Mouse (Mus musculus): ENCODE measurements at regions not wholly inside any gene's neighbourhood (a gene's known extent, or its start where the extent isn't known, plus 50 kb on each side); places are given as distances from the start of the nearest gene placed in this dataset.

DNA sequence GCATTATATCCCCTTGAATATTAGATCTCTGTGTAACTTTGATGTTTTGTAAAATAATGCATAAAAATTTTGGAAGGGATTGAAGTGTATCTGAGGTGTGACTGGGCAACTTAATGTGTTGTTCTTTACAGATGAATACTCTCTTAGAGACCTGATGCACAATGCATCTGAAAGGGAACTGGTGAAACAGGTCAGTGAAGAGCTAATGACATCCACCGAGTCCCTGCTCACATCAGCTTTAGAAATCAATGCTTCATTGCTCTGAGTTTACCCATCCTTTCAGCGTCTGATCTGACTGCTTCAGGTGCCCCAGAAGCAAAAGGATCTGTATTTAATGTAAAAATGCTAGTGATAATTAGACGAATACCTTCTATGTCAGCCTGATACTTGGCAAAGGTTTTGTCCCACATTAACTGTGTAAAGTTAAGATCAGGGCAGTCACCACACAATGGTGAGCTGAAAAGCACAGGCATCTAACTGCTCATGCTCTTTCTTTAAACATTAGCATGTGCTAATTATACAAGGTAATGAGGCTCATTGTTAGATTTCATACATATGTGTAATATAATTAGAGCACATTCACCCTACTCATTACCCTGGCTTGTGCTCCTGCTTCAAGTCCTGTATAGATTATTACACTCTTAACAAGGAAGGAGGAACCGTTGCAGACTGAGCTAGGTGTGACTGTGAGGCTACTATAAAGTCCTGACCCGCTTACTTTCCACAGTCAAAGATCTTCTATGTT, 204.6 kb upstream of the Tlr4 start:
- no peaks in the 10 kb centered on the region for H3K9me3 ChIP-seq (ENCODE audit: control insufficient read depth, insufficient read depth, low read depth, low read length)
- no peak for TF ChIP-seq MAFK (IDR thresholded peaks at IDR 0.05; ENCODE audit: insufficient read depth, low read depth, low read length)
- no peak for TF ChIP-seq CHD2 (IDR thresholded peaks at IDR 0.05; ENCODE audit: low read depth, low read length)
- no peak for TF ChIP-seq ZC3H11A (IDR thresholded peaks at IDR 0.05; ENCODE audit: borderline replicate concordance, low read depth, low read length)
- TF ChIP-seq ZNF384 (IDR thresholded peaks at IDR 0.05; ENCODE audit: low read depth, low read length), result no peak
- TF ChIP-seq HCFC1 (IDR thresholded peaks at IDR 0.05; ENCODE audit: borderline replicate concordance, insufficient read depth, low read length), result no peak
- no peak for DNase-seq (ENCODE audit: low read depth, low spot score)
- H3K4me3 ChIP-seq (ENCODE audit: insufficient read depth in 1 of 2, low read depth in 1 of 2, low read length in 2 of 2, poor library complexity in 1 of 2, severe bottlenecking in 1 of 2), result no peak overlapping the region
- no peak overlapping the region for H3K9ac ChIP-seq (ENCODE audit: insufficient read depth, low read depth, low read length, poor library complexity, severe bottlenecking)
- H3K36me3 ChIP-seq (ENCODE audit: control insufficient read depth, insufficient read depth, low read length, poor library complexity, severe bottlenecking), result no peaks in the 10 kb centered on the region
- in situ Hi-C loops (cut with MboI; ENCODE audit: low sequenced_read_pairs in 2 of 2, unreplicated experiment in 2 of 2), result no loop called here
- H3K4me1 ChIP-seq (ENCODE audit: control insufficient read depth in 2 of 2, insufficient read depth in 2 of 2, low read length in 2 of 2, poor library complexity in 1 of 2), result no peaks in the 10 kb centered on the region
- no peak overlapping the region for H3K27ac ChIP-seq (ENCODE audit: insufficient read depth, low read depth, low read length, poor library complexity, severe bottlenecking)

DNA sequence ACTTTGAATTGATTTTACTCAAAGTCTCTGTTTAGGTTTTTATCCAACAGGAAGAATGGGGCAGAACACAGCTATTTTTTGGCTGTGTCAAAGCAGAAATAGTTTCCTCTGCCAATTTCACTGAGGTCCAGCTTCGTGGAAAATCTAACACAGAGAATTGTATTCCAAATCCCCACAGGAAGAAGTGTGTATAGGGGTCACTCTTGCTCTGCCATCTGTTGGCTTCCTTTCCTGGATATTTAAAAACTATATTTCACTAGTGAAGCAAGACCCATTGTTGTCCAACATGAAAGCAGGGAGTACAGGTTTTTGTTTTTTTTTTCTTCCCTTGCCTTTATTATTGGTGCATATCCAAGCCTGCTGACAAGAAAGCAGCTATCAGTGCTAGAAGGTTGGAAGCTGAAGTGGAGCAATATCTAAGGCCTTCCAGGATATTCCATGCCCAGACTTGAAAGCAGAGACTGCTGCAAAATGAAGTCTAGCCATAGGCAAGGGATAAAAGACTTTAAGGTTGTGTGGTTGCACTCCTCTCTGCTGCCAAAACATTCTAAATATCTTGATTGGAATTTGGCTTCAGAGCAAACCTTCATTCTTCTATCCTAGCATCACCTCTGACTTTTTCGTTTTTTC, 208.5 kb upstream of the Tlr4 start:
- TF ChIP-seq HCFC1 (IDR thresholded peaks at IDR 0.05; ENCODE audit: borderline replicate concordance, insufficient read depth, low read length), result no peak
- no peak for TF ChIP-seq ZNF384 (IDR thresholded peaks at IDR 0.05; ENCODE audit: low read depth, low read length)
- no peak for TF ChIP-seq ZC3H11A (IDR thresholded peaks at IDR 0.05; ENCODE audit: borderline replicate concordance, low read depth, low read length)
- TF ChIP-seq CHD2 (IDR thresholded peaks at IDR 0.05; ENCODE audit: low read depth, low read length), result no peak
- no peak for TF ChIP-seq MAFK (IDR thresholded peaks at IDR 0.05; ENCODE audit: insufficient read depth, low read depth, low read length)
- Histone ChIP-seq H3K9me3 (ENCODE audit: control insufficient read depth, insufficient read depth, low read depth, low read length) (no peaks in the 10 kb centered on the region), H3K9ac (ENCODE audit: insufficient read depth, low read depth, low read length, poor library complexity, severe bottlenecking) (no peak overlapping the region), H3K27ac (ENCODE audit: insufficient read depth, low read depth, low read length, poor library complexity, severe bottlenecking) (no peak overlapping the region), H3K4me3 (ENCODE audit: insufficient read depth in 1 of 2, low read depth in 1 of 2, low read length in 2 of 2, poor library complexity in 1 of 2, severe bottlenecking in 1 of 2) (no peak overlapping the region), H3K36me3 (ENCODE audit: control insufficient read depth, insufficient read depth, low read length, poor library complexity, severe bottlenecking) (no peaks in the 10 kb centered on the region), H3K4me1 (ENCODE audit: control insufficient read depth in 2 of 2, insufficient read depth in 2 of 2, low read length in 2 of 2, poor library complexity in 1 of 2) (no peaks in the 10 kb centered on the region)
- in situ Hi-C loops (cut with MboI; ENCODE audit: low sequenced_read_pairs in 2 of 2, unreplicated experiment in 2 of 2), result no loop called here
- DNase-seq (ENCODE audit: low read depth, low spot score), result no peak

DNA sequence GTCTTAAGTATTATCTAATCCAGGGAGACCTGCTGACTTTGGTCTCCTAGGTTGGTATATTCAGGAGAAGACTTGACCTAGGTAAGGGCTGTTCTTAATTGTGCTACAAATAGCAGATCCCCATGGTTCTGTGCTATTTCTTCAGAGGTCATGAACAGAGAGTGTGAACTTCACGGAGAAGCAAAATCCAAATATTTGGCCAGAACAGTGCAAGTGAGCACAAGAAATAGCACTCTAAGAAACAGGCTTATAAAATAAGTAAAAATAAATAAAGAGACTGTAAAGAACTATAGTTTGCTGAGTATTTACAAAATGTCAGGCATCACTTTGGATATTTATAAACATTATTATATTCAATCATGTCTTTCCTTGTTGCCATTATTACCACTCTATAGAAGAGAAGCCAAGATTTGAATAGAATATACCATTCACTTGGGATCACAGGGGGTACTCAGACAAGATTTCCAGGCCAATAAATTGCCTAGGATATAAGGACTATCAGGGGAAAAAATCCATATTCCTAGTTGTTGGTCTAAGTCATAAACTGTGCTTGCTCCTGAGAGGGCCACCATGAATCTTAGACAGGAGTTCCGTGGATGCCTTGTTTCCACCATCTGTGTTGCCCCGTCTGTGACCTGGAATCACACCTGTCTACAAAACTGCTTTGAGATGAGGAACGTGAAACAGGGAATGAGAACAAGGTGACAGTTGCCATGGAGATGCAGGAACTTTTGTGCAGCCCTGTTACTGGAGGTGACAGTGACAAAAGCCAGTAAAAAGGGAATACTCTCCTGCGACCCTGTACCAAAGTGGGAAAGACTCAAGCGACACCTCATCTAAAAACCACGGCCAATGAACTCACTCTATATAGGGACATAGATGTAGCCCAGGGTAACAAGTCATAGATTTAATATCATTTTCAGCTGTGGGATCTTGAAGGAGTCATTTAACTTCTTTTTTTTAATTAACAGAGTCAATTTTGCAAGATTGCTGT, 209.3 kb upstream of the Tlr4 start:
- Histone ChIP-seq H3K4me1 (ENCODE audit: control insufficient read depth in 2 of 2, insufficient read depth in 2 of 2, low read length in 2 of 2, poor library complexity in 1 of 2) (no peaks in the 10 kb centered on the region), H3K36me3 (ENCODE audit: control insufficient read depth, insufficient read depth, low read length, poor library complexity, severe bottlenecking) (no peaks in the 10 kb centered on the region), H3K27ac (ENCODE audit: insufficient read depth, low read depth, low read length, poor library complexity, severe bottlenecking) (no peak overlapping the region), H3K9me3 (ENCODE audit: control insufficient read depth, insufficient read depth, low read depth, low read length) (no peaks in the 10 kb centered on the region), H3K9ac (ENCODE audit: insufficient read depth, low read depth, low read length, poor library complexity, severe bottlenecking) (no peak overlapping the region), H3K4me3 (ENCODE audit: insufficient read depth in 1 of 2, low read depth in 1 of 2, low read length in 2 of 2, poor library complexity in 1 of 2, severe bottlenecking in 1 of 2) (no peak overlapping the region)
- in situ Hi-C loops (cut with MboI; ENCODE audit: low sequenced_read_pairs in 2 of 2, unreplicated experiment in 2 of 2), result no loop called here
- TF ChIP-seq HCFC1 (IDR thresholded peaks at IDR 0.05; ENCODE audit: borderline replicate concordance, insufficient read depth, low read length), result no peak
- TF ChIP-seq CHD2 (IDR thresholded peaks at IDR 0.05; ENCODE audit: low read depth, low read length), result no peak
- TF ChIP-seq ZC3H11A (IDR thresholded peaks at IDR 0.05; ENCODE audit: borderline replicate concordance, low read depth, low read length), result no peak
- no peak for DNase-seq (ENCODE audit: low read depth, low spot score)

DNA sequence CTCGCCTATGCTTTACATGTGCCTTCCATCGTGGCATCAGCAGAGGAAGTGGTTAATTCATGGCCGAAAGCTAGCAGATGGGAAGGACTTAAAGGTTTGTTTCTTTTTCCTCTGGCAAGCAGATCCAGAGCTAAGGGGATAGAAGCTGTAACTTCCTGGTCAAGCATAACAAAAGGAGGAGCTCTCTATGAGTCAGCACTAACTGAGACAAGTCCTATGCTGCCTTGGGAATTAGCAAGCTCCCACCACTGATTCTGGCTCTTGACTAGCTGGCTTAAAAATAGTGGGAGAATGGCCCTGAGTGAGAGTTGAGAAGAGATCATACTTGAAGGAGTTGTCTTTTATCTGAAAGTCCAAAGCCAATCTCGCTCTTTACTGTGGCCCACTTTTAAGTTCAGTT, 210.3 kb upstream of the Tlr4 start:
- DNase-seq (ENCODE audit: low read depth, low spot score), result no peak
- no peaks in the 10 kb centered on the region for H3K9me3 ChIP-seq (ENCODE audit: control insufficient read depth, insufficient read depth, low read depth, low read length)
- in situ Hi-C loops (cut with MboI; ENCODE audit: low sequenced_read_pairs in 2 of 2, unreplicated experiment in 2 of 2), result no loop called here
- H3K27ac ChIP-seq (ENCODE audit: insufficient read depth, low read depth, low read length, poor library complexity, severe bottlenecking), result no peak overlapping the region
- H3K9ac ChIP-seq (ENCODE audit: insufficient read depth, low read depth, low read length, poor library complexity, severe bottlenecking), result no peak overlapping the region
- H3K36me3 ChIP-seq (ENCODE audit: control insufficient read depth, insufficient read depth, low read length, poor library complexity, severe bottlenecking), result no peaks in the 10 kb centered on the region
- H3K4me1 ChIP-seq (ENCODE audit: control insufficient read depth in 2 of 2, insufficient read depth in 2 of 2, low read length in 2 of 2, poor library complexity in 1 of 2), result no peaks in the 10 kb centered on the region
- no peak overlapping the region for H3K4me3 ChIP-seq (ENCODE audit: insufficient read depth in 1 of 2, low read depth in 1 of 2, low read length in 2 of 2, poor library complexity in 1 of 2, severe bottlenecking in 1 of 2)
- TF ChIP-seq MAFK (IDR thresholded peaks at IDR 0.05; ENCODE audit: insufficient read depth, low read depth, low read length) (peak; percentile 73), HCFC1 (IDR thresholded peaks at IDR 0.05; ENCODE audit: borderline replicate concordance, insufficient read depth, low read length) (no peak)

Data from ES-E14 (cell line).